Mouse (Mus musculus): ENCODE data around the gene Msl1.

The Msl1 gene

DNA sequence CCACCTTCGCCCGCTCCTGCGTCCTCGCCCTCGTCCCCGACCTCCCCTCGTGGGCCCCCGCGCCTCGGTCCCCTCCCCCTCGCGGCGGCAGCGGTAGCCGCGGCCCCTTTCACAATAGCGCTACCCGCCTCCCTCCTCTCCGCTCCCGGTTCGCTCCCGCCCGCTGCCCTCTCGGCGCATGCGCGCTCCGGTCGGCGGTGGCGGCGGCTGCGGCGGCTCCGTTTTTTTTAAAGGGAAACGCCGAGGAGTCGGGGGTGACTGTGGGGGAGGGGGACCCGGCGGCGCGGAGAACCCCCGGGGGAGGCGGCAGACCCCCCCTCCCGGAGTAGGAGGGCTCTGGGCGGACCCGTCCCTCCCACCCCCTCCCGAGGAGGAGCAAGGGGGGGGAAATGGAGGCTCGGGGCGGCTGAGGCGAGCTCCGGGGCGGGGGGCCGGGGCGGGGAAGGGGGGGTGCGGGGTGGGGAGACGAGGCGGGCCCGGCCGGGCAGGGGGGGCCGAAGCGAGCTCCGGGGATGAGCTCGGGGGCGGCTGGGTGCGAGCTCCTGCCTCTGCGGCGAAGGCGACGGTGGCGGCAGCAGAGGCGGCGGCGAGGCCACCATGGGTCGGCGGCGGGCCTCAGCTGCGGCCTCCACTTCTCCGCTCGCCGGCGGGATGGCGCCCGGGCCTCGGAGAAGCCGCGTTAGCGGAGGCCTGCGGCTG, at the start of gene Msl1:
Gene Msl1 (plus strand): TSS at position 502 of the 699 bp plus-strand sequence.
- DNase-seq = peak; percentile 90 to 94

- DNase-seq = peak in 1 of 2 experiments; percentile 47
Observed at GRCm38 (mm10) chr11:98745932-98746853, 49.1 kb upstream of the Msl1 start.

- peak; percentile 90 to 92 for DNase-seq
Observed at GRCm38 (mm10) chr11:98746855-98747693, 48.2 kb upstream of the Msl1 start.

GRCm38 (mm10) chr11:98747804-98748505, 47.4 kb upstream of the Msl1 start:
- no peak for DNase-seq

GRCm38 (mm10) chr11:98748506-98749416, 46.6 kb upstream of the Msl1 start:
- DNase-seq = peak in 1 of 2 experiments; percentile 41

GRCm38 (mm10) chr11:98749716-98750115, 45.6 kb upstream of the Msl1 start:
- peak in 1 of 2 experiments; percentile 43 for DNase-seq

GRCm38 (mm10) chr11:98750351-98751201, 44.7 kb upstream of the Msl1 start:
- peak; percentile 87 to 91 for DNase-seq

DNA sequence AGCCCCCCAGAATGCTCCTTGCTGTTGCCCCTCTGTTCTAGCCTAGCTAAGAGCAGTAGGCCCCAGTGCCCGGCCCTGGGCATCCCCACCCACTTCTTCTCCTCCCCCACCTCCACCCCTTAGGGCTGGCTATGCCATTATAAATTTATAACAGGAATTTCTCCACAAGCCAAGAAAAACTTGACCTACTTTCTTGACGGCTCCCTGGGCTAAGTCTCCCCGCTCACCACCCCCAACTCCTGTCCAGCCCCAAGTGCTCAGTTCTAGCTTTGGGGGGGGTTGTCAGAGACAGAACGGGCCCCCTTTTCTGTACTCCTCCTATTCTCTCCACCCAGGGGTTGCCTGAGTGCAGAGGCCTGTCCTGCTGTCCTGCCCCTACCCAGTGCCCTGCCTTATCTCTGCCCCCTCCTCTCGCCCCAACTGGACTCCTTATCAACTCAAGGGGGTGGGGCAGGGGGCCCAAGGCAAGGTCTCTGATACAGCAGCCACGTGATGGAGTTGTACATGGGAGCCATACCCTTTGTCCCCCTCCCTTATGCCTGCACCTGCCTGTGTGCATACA, 44.0 kb upstream of the Msl1 start:
- DNase-seq = peak; percentile 69

- DNase-seq = peak in 1 of 2 experiments; percentile 34
Observed at GRCm38 (mm10) chr11:98752562-98753140, 42.7 kb upstream of the Msl1 start.

GRCm38 (mm10) chr11:98753264-98753663, 42.1 kb upstream of the Msl1 start:
- DNase-seq = no peak

DNA sequence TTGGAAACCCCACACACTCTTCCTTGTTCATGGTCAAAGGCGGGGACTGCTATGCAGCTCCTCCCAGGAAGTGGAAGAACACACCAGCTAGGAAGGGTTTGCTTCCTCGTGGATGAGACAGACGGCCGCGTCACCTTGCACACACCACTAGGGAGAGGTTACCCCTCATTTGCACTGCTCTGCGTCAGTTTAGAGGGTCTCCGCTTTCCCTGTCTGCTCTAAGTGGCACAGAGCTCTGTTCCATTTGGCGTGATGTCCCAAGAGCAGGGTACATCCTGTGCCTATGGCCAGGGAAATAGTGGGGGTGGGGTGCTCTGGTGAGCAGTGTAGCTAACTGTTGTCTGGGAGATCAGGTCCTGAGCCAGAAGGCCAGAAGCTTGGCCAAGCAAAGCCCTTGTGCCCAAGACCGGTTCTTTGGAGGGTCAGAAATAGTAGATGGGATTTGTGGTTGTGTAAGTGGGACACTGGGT, 41.1 kb upstream of the Msl1 start:
- peak in 1 of 2 experiments; percentile 44 for DNase-seq

DNA sequence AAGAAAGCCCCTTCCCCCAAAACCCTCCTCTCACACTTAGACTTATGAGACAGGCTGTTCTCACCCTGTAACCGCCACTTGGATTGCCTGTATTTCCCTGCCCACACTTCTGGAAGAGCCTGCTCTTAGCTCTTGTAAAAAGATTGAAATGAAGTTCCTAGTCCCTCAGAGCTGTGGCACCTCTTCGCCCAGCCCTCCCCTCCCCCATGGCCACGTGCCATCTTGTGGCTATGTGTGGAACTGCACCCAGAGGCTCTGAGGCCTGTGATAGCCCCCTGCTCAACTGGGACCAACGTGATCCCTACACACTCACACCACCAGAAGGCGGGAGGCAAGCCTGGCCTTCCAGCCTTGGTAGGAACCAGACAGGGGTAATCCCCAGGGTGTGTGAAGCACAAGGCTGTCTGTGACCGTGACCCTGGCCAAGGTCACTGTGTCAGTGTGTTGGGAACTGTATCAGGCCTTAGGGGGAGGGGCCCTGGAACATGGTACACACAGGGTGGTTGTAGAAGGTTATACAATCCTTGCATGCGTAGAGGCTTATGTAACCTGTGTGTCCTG, 40.6 kb upstream of the Msl1 start:
- peak; percentile 76 to 83 for DNase-seq

GRCm38 (mm10) chr11:98755726-98756380, 39.5 kb upstream of the Msl1 start:
- DNase-seq = peak in 1 of 2 experiments; percentile 34

DNA sequence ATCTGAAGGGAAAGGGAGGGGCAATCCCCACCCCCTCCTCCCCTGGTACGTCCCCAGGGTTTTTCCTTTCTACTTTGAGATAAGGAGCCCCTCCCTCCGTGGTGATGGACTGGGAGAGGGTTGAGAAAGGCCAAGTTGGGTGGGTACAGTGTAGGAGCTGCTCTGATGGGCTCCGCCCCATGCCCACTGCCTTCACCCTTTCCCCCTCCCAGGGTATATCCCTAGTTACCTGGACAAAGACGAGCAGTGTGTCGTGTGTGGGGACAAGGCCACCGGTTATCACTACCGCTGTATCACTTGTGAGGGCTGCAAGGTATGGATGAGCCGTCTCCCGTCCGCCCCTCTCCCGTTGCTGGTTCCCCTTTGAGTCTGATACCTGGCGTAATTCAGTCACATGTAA, 38.6 kb upstream of the Msl1 start:
- DNase-seq = no peak

GRCm38 (mm10) chr11:98761939-98762338, 33.4 kb upstream of the Msl1 start:
- DNase-seq = no peak

GRCm38 (mm10) chr11:98762756-98763501, 32.4 kb upstream of the Msl1 start:
- DNase-seq = peak in 1 of 2 experiments; percentile 70

- no peak for DNase-seq
Observed at GRCm38 (mm10) chr11:98763502-98763861, 31.8 kb upstream of the Msl1 start.

Data from kidney, postnatal 36 days (tissue).